Mouse (Mus musculus): ENCODE measurements at regions not wholly inside any gene's neighbourhood (a gene's known extent, or its start where the extent isn't known, plus 50 kb on each side); places are given as distances from the start of the nearest gene placed in this dataset.

GRCm38 (mm10) chr10:99556353-99557036 is 203.0 kb downstream of the Csl start:
- 66% methylated on average over 11 of the region's 11 CpGs for WGBS
- TF ChIP-seq CTCF (IDR thresholded peaks at IDR 0.05; ENCODE audit: extremely low read depth, insufficient read length, insufficient replicate concordance, low read depth, low read length), result no peak
- no peak for TF ChIP-seq POLR2A (IDR thresholded peaks at IDR 0.05; ENCODE audit: low read depth, low read length)
- Histone ChIP-seq H3K36me3 (ENCODE audit: control insufficient read depth, insufficient read depth, low read length) (no peaks in the 10 kb centered on the region), H3K4me1 (ENCODE audit: control insufficient read depth, insufficient read depth, insufficient read length, low read length) (no peaks in the 10 kb centered on the region; the same call in 1 of the 2 replicates), H3K27ac (ENCODE audit: insufficient read depth, low read depth, low read length) (peak overlapping the region; percentile 58; the same call in 1 of the 2 replicates), H3K27me3 (ENCODE audit: control insufficient read depth, insufficient read depth, low read length) (no peaks in the 10 kb centered on the region), H3K4me3 (ENCODE audit: low read depth, low read length) (no peak overlapping the region)

GRCm38 (mm10) chr10:99558656-99559055 is 200.8 kb downstream of the Csl start:
- no peaks in the 10 kb centered on the region for H3K36me3 ChIP-seq (ENCODE audit: control insufficient read depth, insufficient read depth, low read length)
- H3K4me3 ChIP-seq (ENCODE audit: low read depth, low read length), result no peak overlapping the region
- WGBS, result 84% methylated on average over 5 of the region's 5 CpGs
- H3K4me1 ChIP-seq (ENCODE audit: control insufficient read depth, insufficient read depth, insufficient read length, low read length), result no peaks in the 10 kb centered on the region; the same call in 1 of the 2 replicates
- no peak overlapping the region for H3K27ac ChIP-seq (ENCODE audit: insufficient read depth, low read depth, low read length)
- H3K27me3 ChIP-seq (ENCODE audit: control insufficient read depth, insufficient read depth, low read length), result no peaks in the 10 kb centered on the region
- no peak for TF ChIP-seq CTCF (IDR thresholded peaks at IDR 0.05; ENCODE audit: extremely low read depth, insufficient read length, insufficient replicate concordance, low read depth, low read length)
- no peak for TF ChIP-seq POLR2A (IDR thresholded peaks at IDR 0.05; ENCODE audit: low read depth, low read length)

- Histone ChIP-seq H3K4me1 (ENCODE audit: control insufficient read depth, insufficient read depth, insufficient read length, low read length) (no peaks in the 10 kb centered on the region), H3K36me3 (ENCODE audit: control insufficient read depth, insufficient read depth, low read length) (no peaks in the 10 kb centered on the region), H3K27ac (ENCODE audit: insufficient read depth, low read depth, low read length) (no peak overlapping the region), H3K27me3 (ENCODE audit: control insufficient read depth, insufficient read depth, low read length) (no peaks in the 10 kb centered on the region), H3K4me3 (ENCODE audit: low read depth, low read length) (no peak overlapping the region)
- TF ChIP-seq POLR2A (IDR thresholded peaks at IDR 0.05; ENCODE audit: low read depth, low read length) (no peak), CTCF (IDR thresholded peaks at IDR 0.05; ENCODE audit: extremely low read depth, insufficient read length, insufficient replicate concordance, low read depth, low read length) (no peak)
- WGBS, result 60% methylated on average over 11 of the region's 11 CpGs
These were observed 198.2 kb downstream of the Csl start for GRCm38 (mm10) chr10:99561166-99561818.

- WGBS, result 86% methylated on average over 4 of the region's 4 CpGs
- Histone ChIP-seq H3K27ac (ENCODE audit: insufficient read depth, low read depth, low read length) (no peak overlapping the region), H3K4me1 (ENCODE audit: control insufficient read depth, insufficient read depth, insufficient read length, low read length) (no peaks in the 10 kb centered on the region), H3K4me3 (ENCODE audit: low read depth, low read length) (no peak overlapping the region), H3K36me3 (ENCODE audit: control insufficient read depth, insufficient read depth, low read length) (no peaks in the 10 kb centered on the region), H3K27me3 (ENCODE audit: control insufficient read depth, insufficient read depth, low read length) (no peaks in the 10 kb centered on the region)
- TF ChIP-seq POLR2A (IDR thresholded peaks at IDR 0.05; ENCODE audit: low read depth, low read length), result no peak
These were observed 194.9 kb downstream of the Csl start for GRCm38 (mm10) chr10:99564605-99565004.

GRCm38 (mm10) chr10:99568424-99568823 is 191.0 kb downstream of the Csl start:
- Histone ChIP-seq H3K4me3 (ENCODE audit: low read depth, low read length) (no peak overlapping the region), H3K27ac (ENCODE audit: insufficient read depth, low read depth, low read length) (no peak overlapping the region)
- 26% methylated on average over 5 of the region's 5 CpGs for WGBS

GRCm38 (mm10) chr10:99570190-99570589 is 189.3 kb downstream of the Csl start:
- H3K27me3 ChIP-seq (ENCODE audit: control insufficient read depth, insufficient read depth, low read length), result no peaks in the 10 kb centered on the region; the same call in 1 of the 2 replicates
- H3K4me3 ChIP-seq (ENCODE audit: low read depth, low read length), result no peak overlapping the region
- no peak for TF ChIP-seq CTCF (IDR thresholded peaks at IDR 0.05; ENCODE audit: extremely low read depth, insufficient read length, insufficient replicate concordance, low read depth, low read length)
- TF ChIP-seq POLR2A (IDR thresholded peaks at IDR 0.05; ENCODE audit: low read depth, low read length), result no peak
- H3K36me3 ChIP-seq (ENCODE audit: control insufficient read depth, insufficient read depth, low read length), result no peaks in the 10 kb centered on the region
- no peak overlapping the region for H3K27ac ChIP-seq (ENCODE audit: insufficient read depth, low read depth, low read length)
- H3K4me1 ChIP-seq (ENCODE audit: control insufficient read depth, insufficient read depth, insufficient read length, low read length), result 0 out of 2 replicates have a peak, but pooled peaks cover 2% of the 10 kb centered on the region
- WGBS, result 46% methylated on average over 2 of the region's 2 CpGs

More at GRCm38 (mm10) chr10:99568424-99568823, 191.0 kb downstream of the Csl start:
- Histone ChIP-seq H3K4me1 (ENCODE audit: control insufficient read depth, insufficient read depth, insufficient read length, low read length) (no peaks in the 10 kb centered on the region), H3K27me3 (ENCODE audit: control insufficient read depth, insufficient read depth, low read length) (no peaks in the 10 kb centered on the region; the same call in 1 of the 2 replicates), H3K36me3 (ENCODE audit: control insufficient read depth, insufficient read depth, low read length) (no peaks in the 10 kb centered on the region)
- no peak for TF ChIP-seq POLR2A (IDR thresholded peaks at IDR 0.05; ENCODE audit: low read depth, low read length)
- TF ChIP-seq CTCF (IDR thresholded peaks at IDR 0.05; ENCODE audit: extremely low read depth, insufficient read length, insufficient replicate concordance, low read depth, low read length), result no peak

- H3K27me3 ChIP-seq (ENCODE audit: control insufficient read depth, insufficient read depth, low read length), result no peaks in the 10 kb centered on the region; the same call in 1 of the 2 replicates
- H3K4me3 ChIP-seq (ENCODE audit: low read depth, low read length), result no peak overlapping the region
- H3K27ac ChIP-seq (ENCODE audit: insufficient read depth, low read depth, low read length), result no peak overlapping the region
- no peaks in the 10 kb centered on the region for H3K36me3 ChIP-seq (ENCODE audit: control insufficient read depth, insufficient read depth, low read length)
- TF ChIP-seq CTCF (IDR thresholded peaks at IDR 0.05; ENCODE audit: extremely low read depth, insufficient read length, insufficient replicate concordance, low read depth, low read length) (no peak), POLR2A (IDR thresholded peaks at IDR 0.05; ENCODE audit: low read depth, low read length) (no peak)
- 30% methylated on average over 14 of the region's 14 CpGs for WGBS
- H3K4me1 ChIP-seq (ENCODE audit: control insufficient read depth, insufficient read depth, insufficient read length, low read length), result 0 out of 2 replicates have a peak, but pooled peaks cover 2% of the 10 kb centered on the region
These were observed 185.5 kb downstream of the Csl start for GRCm38 (mm10) chr10:99573997-99574396.

Data from small intestine, adult 2 months (tissue).